Mouse (Mus musculus) cortical plate, adult 2 months (tissue): ENCODE data around the gene Limk2.

Source experiments
- CTCF ChIP-seq: fragments of 200-500 bp; IDR thresholded peaks from 2 replicates; pipeline ENCODE4 v1.5.1; 2011; ENCODE audit warnings: mild to moderate bottlenecking, control low read depth, low read length; ENCODE audit not compliant: insufficient read depth; ENCODE audit errors: extremely low read depth
- POLR2A ChIP-seq: fragments of 200-500 bp; IDR thresholded peaks from 2 replicates; pipeline ENCODE4 v1.6.1; 2011; ENCODE audit warnings: mild to moderate bottlenecking, low read length, control low read depth; ENCODE audit not compliant: insufficient read depth; ENCODE audit errors: extremely low read depth

- TF ChIP-seq CTCF (no peak), POLR2A (no peak)
These were observed 45.5 kb upstream of the Limk2 start for GRCm38 (mm10) chr11:3454506-3454905.
